Mouse (Mus musculus) heart, adult 2 months (tissue): ENCODE results near the gene Glis2. TPM values are rescaled to one million over a fixed set of nuclear protein-coding genes. Genes with fewer than 3 reads are reported as not detected.

Source experiments
- DNase-seq, 2 experiments: peaks; one replicate each; pipeline ENCODE4 v3.0.0; 2021
- H3K27ac ChIP-seq: fragments of 200-600 bp; 2 replicates; pipeline ENCODE4 v1.8.1; 2022
- H3K27me3 ChIP-seq: fragments of 200-500 bp; 2 replicates; pipeline ENCODE4 v1.6.1; 2012; ENCODE audit warnings: mild to moderate bottlenecking, low read length, inconsistent platforms, mixed read lengths; ENCODE audit not compliant: control insufficient read depth, insufficient read depth
- H3K36me3 ChIP-seq: fragments of 200-500 bp; 2 replicates; pipeline ENCODE4 v1.6.1; 2012; ENCODE audit warnings: low read length, inconsistent platforms; ENCODE audit not compliant: control insufficient read depth, insufficient read depth
- H3K4me1 ChIP-seq: fragments of 200-500 bp; 2 replicates; pipeline ENCODE4 v1.6.1; 2011; ENCODE audit warnings: low read length; ENCODE audit not compliant: control insufficient read depth, insufficient read depth
- H3K4me3 ChIP-seq: fragments of 200-600 bp; 2 replicates; pipeline ENCODE4 v1.8.1; 2022
- H3K79me2 ChIP-seq: fragments of 200-500 bp; replicated peaks from 2 replicates; pipeline ENCODE4 v1.6.1; 2012; ENCODE audit warnings: mild to moderate bottlenecking, inconsistent platforms, low read length, moderate library complexity, mixed read lengths; ENCODE audit not compliant: control insufficient read depth, insufficient read depth
- H3K9ac ChIP-seq: fragments of 200-500 bp; 2 replicates; pipeline ENCODE4 v1.6.1; 2012; ENCODE audit warnings: low read depth, mild to moderate bottlenecking, control low read depth, inconsistent platforms, low read length, mixed read lengths
- CTCF ChIP-seq: fragments of 200-600 bp; IDR thresholded peaks from 2 replicates; pipeline ENCODE4 v1.8.1; 2022; ENCODE audit warnings: antibody characterized with exemption, mild to moderate bottlenecking, moderate library complexity
- EP300 ChIP-seq: fragments of 200-500 bp; IDR thresholded peaks from 2 replicates; pipeline ENCODE4 v1.6.1; 2011; ENCODE audit warnings: low read depth, low read length, control low read depth; ENCODE audit not compliant: insufficient read depth
- POLR2A ChIP-seq: fragments of 200-500 bp; IDR thresholded peaks from 2 replicates; pipeline ENCODE4 v1.6.1; 2011; ENCODE audit warnings: mild to moderate bottlenecking, low read depth, low read length, control low read depth; ENCODE audit not compliant: insufficient read depth
- WGBS: fragments of 180-500 bp; shearing (Covaris S2); methylation state at CpG from one replicate; pipeline ENCODE4 v1.1.7; 2018; 5-methylcytosine and 5-hydroxymethylcytosine counted together
- intact Hi-C: fragments of 180-260 bp; cut with DNase I; formaldehyde crosslinking; loops from one replicate; pipeline ENCODE4 v1.15.1; 2025
- polyA plus RNA-seq: library from polyadenylated mRNA; depleted of rRNA; stranded (reverse); fragments of >200 nt; gene quantifications from 2 replicates; pipeline ENCODE4 v1.2.3, GENCODE M21; 2012
- total RNA-seq, 2 experiments: library from RNA; stranded (reverse); gene quantifications; 2 replicates each; pipeline ENCODE4 v1.2.3; 2021

Gene Glis2
- total and polyA plus RNA-seq, 3 experiments = 10.0 to 17.3 (median 11.1) TPM

GRCm38 (mm10) chr16:4647651-4648141 is 53.2 kb downstream of the Glis2 start:
- 50% methylated on average over 13 of the region's 13 CpGs for WGBS
- peaks cover 3% of the 10 kb centered on the region for H3K79me2 ChIP-seq
- no peak overlapping the region for H3K4me3 ChIP-seq
- H3K36me3 ChIP-seq = no peaks in the 10 kb centered on the region
- DNase-seq = peak; percentile 63 to 77
- H3K27ac ChIP-seq = peak overlapping the region; percentile 68
- no peaks in the 10 kb centered on the region for H3K27me3 ChIP-seq
- H3K9ac ChIP-seq = no peak overlapping the region
- TF ChIP-seq CTCF (no peak), POLR2A (no peak), EP300 (no peak)
- peaks cover 21% of the 10 kb centered on the region for H3K4me1 ChIP-seq
- intact Hi-C loops = no loop called here

DNA sequence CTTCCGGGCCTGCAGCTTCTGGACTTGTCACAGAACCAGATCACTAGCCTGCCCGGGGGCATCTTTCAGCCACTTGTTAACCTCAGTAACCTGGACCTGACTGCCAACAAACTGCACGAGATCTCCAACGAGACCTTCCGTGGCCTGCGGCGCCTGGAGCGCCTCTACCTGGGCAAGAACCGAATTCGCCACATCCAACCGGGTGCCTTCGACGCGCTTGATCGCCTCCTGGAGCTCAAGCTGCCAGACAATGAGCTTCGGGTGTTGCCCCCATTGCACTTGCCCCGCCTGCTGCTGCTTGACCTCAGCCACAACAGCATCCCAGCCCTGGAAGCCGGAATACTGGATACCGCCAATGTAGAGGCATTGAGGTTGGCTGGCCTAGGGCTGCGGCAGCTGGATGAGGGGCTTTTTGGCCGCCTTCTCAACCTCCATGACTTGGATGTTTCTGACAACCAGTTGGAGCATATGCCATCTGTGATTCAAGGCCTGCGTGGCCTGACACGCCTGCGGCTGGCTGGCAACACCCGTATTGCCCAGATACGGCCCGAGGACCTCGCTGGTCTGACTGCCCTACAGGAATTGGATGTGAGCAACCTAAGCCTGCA is 54.0 kb downstream of the Glis2 start:
- H3K4me1 ChIP-seq = peaks cover 20% of the 10 kb centered on the region
- no peak for DNase-seq
- H3K36me3 ChIP-seq = no peaks in the 10 kb centered on the region
- intact Hi-C loops = no loop called here
- no peaks in the 10 kb centered on the region for H3K27me3 ChIP-seq
- no peak for TF ChIP-seq EP300
- TF ChIP-seq POLR2A = no peak
- TF ChIP-seq CTCF = no peak
- H3K4me3 ChIP-seq = no peak overlapping the region
- peaks cover 3% of the 10 kb centered on the region for H3K79me2 ChIP-seq
- 84% methylated on average over 28 of the region's 28 CpGs for WGBS
- H3K9ac ChIP-seq = no peak overlapping the region
- peak overlapping the region; percentile 68 for H3K27ac ChIP-seq

GRCm38 (mm10) chr16:4649211-4649610 is 54.7 kb downstream of the Glis2 start:
- intact Hi-C loops = no loop called here
- TF ChIP-seq CTCF (no peak), EP300 (no peak), POLR2A (no peak)
- WGBS = 74% methylated on average over 5 of the region's 5 CpGs
- H3K9ac ChIP-seq = peak overlapping the region; percentile 11; the same call in 1 of the 2 replicates
- H3K36me3 ChIP-seq = no peaks in the 10 kb centered on the region
- H3K4me3 ChIP-seq = no peak overlapping the region
- H3K4me1 ChIP-seq = peaks cover 16% of the 10 kb centered on the region
- H3K79me2 ChIP-seq = peaks cover 3% of the 10 kb centered on the region
- peak overlapping the region; percentile 26 for H3K27ac ChIP-seq
- no peaks in the 10 kb centered on the region for H3K27me3 ChIP-seq
- DNase-seq = no peak

- Histone ChIP-seq H3K4me1 (peaks cover 13% of the 10 kb centered on the region), H3K36me3 (no peaks in the 10 kb centered on the region), H3K4me3 (no peak overlapping the region), H3K27me3 (no peaks in the 10 kb centered on the region), H3K79me2 (peaks cover 3% of the 10 kb centered on the region), H3K27ac (peak overlapping the region; percentile 26), H3K9ac (no peak overlapping the region)
- 77% methylated on average over 11 of the region's 11 CpGs for WGBS
- intact Hi-C loops = no loop called here
- DNase-seq = peak in 1 of 2 experiments; percentile 59
- no peak for TF ChIP-seq EP300
- no peak for TF ChIP-seq CTCF
- no peak for TF ChIP-seq POLR2A
Measured at GRCm38 (mm10) chr16:4649692-4650091, 55.2 kb downstream of the Glis2 start.

- no peak overlapping the region for H3K4me3 ChIP-seq
- H3K9ac ChIP-seq = no peak overlapping the region
- WGBS = 95% methylated on average over 3 of the region's 3 CpGs
- no peak for DNase-seq
- intact Hi-C loops = no loop called here
- no peaks in the 10 kb centered on the region for H3K27me3 ChIP-seq
- H3K79me2 ChIP-seq = peaks cover 3% of the 10 kb centered on the region
- H3K27ac ChIP-seq = peak overlapping the region; percentile 7; the same call in 1 of the 2 replicates
- no peak for TF ChIP-seq POLR2A
- no peak for TF ChIP-seq CTCF
- no peak for TF ChIP-seq EP300
- H3K36me3 ChIP-seq = no peaks in the 10 kb centered on the region
- peaks cover 13% of the 10 kb centered on the region for H3K4me1 ChIP-seq
Measured at GRCm38 (mm10) chr16:4650161-4650560, 55.6 kb downstream of the Glis2 start.

- TF ChIP-seq CTCF (no peak), POLR2A (no peak), EP300 (no peak)
- no peak for DNase-seq
- WGBS = 64% methylated on average over 1 of the region's 1 CpGs
- Histone ChIP-seq H3K36me3 (no peaks in the 10 kb centered on the region), H3K27ac (peak overlapping the region; percentile 45), H3K79me2 (peaks cover 3% of the 10 kb centered on the region), H3K9ac (no peak overlapping the region), H3K4me1 (peaks cover 17% of the 10 kb centered on the region), H3K27me3 (no peaks in the 10 kb centered on the region), H3K4me3 (no peak overlapping the region)
- intact Hi-C loops = no loop called here
Measured at GRCm38 (mm10) chr16:4651081-4651480, 56.6 kb downstream of the Glis2 start.
